Mouse (Mus musculus): ENCODE measurements at regions not wholly inside any gene's neighbourhood (a gene's known extent, or its start where the extent isn't known, plus 50 kb on each side); places are given as distances from the start of the nearest gene placed in this dataset.
A peak's percentile ranks its signal among the peaks of the same experiment; 100 is the strongest.
"Not testable (repeated sequence)": the region's sequence is repeated elsewhere in the genome, so short reads cannot be mapped to it uniquely, and the experiment has no call there.

- DNase-seq (ENCODE audit: low read depth, low spot score) = no peak
Measured at GRCm38 (mm10) chr8:103625166-103625890, 476.1 kb upstream of the Cdh5 start.

GRCm38 (mm10) chr8:103626446-103626845, 475.0 kb upstream of the Cdh5 start:
- DNase-seq (ENCODE audit: low read depth, low spot score) = no peak

DNA sequence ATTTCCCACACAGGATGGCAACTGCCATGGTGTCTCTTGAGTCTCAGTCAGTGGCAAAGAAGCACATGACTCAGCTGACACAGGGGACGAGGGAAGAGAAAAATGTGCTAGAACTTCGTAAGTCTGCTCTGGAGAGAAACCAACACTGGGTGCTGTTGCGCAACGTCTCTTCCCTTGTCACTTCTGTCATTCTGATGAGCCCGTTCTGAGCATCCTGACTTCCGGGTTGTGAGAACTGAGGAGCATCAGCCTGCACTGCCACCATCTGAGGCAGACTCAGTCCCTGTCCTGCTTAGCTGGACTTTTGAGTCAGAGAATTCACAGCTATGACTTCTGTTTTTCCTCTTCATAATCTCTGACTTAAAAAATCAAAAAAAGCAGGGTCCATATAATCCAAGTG, 468.9 kb upstream of the Cdh5 start:
- DNase-seq (ENCODE audit: low read depth, low spot score) = no peak

DNA sequence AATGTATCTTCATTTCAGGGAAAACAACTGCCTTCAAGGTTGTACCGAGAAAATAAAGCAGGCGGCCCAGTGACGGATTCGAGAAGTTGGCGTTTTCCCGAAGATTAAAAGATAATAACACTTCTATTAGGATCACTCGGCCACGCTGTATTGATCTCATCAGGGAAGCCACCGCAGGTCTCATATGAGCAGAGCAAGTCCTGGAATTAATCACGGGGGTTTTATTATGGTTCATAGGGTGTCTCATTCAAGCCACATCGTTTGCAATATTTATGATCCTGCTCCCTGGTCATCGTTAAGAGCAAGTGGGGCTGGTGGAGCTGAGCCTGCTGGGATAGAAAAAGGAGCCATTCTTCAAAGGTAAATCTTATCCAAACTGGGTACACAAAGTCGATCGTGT, 466.5 kb upstream of the Cdh5 start:
- DNase-seq (ENCODE audit: low read depth, low spot score) = no peak

DNA sequence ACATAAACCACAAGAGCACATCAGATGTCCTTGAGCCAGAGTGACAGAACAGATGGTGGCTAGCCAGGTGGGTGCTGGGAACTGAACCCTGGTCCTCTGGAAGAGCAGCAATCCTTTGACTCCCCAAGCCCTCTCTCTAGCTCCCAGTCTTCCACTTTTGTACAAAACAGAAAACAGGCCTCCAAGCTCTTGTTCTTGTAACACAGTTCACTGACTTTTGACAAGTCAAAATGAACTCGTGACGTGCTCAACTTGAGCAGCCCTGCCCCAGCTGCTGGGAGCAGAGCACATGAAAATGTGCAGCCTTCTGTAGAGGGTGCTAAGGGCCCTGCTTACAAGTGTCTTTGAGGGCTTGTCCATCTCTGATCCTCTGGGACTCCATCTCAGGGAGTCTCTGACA, 457.8 kb upstream of the Cdh5 start:
- no peak for DNase-seq (ENCODE audit: low read depth, low spot score)

GRCm38 (mm10) chr8:103644106-103644505, 457.3 kb upstream of the Cdh5 start:
- DNase-seq (ENCODE audit: low read depth, low spot score) = no peak

- no peak for DNase-seq (ENCODE audit: low read depth, low spot score)
Measured at GRCm38 (mm10) chr8:103644845-103645244, 456.6 kb upstream of the Cdh5 start.

DNA sequence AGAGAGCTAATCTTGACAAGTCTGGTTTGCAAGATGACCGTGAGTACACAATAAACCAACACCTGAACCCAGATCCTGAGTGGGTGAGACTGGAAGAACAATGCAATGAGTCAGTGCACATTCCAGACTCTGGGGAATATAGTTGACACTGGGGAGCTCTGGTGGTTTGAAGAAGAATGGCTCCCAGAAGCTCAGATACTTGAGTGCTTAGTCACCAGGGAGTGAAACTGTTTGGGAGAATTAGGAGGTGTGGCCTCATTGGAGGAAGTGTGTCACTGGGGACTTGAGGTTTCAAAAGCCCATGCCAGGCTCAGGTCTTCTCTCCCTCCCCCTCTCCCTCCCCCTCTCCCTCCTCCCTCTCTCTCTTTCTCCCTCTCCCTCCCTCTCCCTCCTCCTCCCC, 436.6 kb upstream of the Cdh5 start:
- no peak for DNase-seq (ENCODE audit: low read depth, low spot score)

- peak; percentile 53 for DNase-seq (ENCODE audit: low read depth, low spot score)
Measured at GRCm38 (mm10) chr8:103686233-103686632, 415.2 kb upstream of the Cdh5 start.

DNA sequence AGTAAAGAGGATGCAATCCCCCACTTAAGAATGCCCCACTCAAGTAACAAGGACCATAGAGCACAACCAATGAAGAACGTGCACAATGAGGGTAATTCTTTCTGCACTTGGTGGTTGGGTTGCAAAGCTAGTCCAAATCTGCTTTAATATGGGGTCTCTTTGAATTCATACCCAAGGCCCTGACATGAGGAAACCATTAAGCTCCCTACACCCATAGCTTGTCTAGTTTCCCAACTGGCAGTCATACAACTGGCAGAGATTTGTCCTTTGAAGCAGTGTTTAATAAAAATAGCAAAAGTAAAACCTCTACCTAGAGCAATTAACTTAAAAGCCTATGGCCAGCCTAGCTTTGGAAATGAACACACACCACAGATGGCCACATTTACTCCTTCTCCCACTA, 411.0 kb upstream of the Cdh5 start:
- DNase-seq (ENCODE audit: low read depth, low spot score) = no peak

DNA sequence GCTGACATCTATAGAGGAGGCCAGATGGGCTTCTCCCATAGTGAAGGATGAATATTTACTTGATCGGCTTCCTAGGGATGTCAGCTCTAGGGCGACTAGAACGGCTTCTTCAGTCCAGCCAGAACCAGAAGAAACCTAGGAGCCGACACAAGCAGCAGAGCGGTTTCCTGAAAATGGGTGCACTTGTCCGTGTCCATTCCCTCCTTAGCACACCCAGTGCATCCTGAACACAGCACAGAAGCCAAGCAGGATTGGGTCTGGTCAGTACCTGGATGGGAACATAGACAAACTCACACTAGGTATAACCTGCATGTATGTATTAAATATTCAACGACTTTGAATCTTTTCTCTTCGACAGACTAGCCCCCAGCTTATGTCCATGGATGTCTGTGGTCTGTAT, 407.9 kb upstream of the Cdh5 start:
- DNase-seq (ENCODE audit: low read depth, low spot score) = no peak

DNA sequence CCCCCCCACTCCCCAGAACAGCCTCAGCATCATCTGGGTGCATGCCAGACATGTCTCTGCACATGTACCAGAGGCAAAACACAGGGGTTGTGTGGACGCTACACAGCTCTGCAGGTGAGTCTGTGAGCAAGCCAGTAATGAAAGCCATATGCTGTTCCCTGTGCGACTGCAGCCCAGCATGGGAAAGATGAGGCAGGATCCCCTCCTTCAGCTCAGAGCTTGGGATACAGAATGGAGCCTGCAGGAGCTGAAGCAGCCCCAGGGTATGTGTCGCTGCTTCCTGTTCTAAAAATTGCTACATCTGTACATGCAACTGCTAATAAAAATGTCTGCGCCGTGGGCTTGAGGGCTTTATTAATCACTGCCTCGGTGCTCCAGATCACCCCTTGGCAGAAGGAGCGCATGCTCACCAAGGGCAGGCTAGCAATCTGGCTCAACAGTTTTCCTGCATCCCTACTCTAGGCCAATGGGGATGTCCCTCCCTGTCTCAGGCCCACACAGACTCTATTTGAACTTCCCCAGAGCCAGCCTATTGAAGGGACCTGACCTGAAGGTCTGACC, 407.0 kb upstream of the Cdh5 start:
- no peak for DNase-seq (ENCODE audit: low read depth, low spot score)

GRCm38 (mm10) chr8:103699016-103699520, 402.4 kb upstream of the Cdh5 start:
- DNase-seq (ENCODE audit: low read depth, low spot score) = no peak

GRCm38 (mm10) chr8:103702236-103702635, 399.2 kb upstream of the Cdh5 start:
- peak; percentile 44 for DNase-seq (ENCODE audit: low read depth, low spot score)

DNA sequence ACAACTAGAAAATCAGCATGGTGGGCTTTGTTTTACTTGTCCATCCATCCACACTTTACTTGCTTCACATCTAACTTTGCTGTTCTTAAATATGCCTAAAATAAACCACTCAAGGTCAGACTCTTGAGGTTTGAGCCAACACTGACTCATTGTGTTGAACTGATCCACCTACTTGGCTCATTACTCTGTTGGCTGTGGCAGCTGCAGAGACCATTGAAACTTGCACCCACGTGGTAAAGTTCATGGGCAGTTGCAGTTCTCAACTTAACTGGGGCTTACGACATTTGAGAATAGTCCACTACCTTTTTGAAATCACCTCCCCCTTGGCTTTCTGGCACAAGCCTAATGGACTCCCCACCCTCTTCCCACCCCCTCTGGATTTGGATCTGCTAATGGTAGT, 395.3 kb upstream of the Cdh5 start:
- DNase-seq (ENCODE audit: low read depth, low spot score) = no peak

- not testable (repeated sequence) for DNase-seq (ENCODE audit: low read depth, low spot score)
Measured at GRCm38 (mm10) chr8:103710871-103711270, 390.6 kb upstream of the Cdh5 start.

GRCm38 (mm10) chr8:103717723-103718122, 383.7 kb upstream of the Cdh5 start:
- no peak for DNase-seq (ENCODE audit: low read depth, low spot score)

GRCm38 (mm10) chr8:103733466-103733865, 368.0 kb upstream of the Cdh5 start:
- DNase-seq (ENCODE audit: low read depth, low spot score) = no peak

DNA sequence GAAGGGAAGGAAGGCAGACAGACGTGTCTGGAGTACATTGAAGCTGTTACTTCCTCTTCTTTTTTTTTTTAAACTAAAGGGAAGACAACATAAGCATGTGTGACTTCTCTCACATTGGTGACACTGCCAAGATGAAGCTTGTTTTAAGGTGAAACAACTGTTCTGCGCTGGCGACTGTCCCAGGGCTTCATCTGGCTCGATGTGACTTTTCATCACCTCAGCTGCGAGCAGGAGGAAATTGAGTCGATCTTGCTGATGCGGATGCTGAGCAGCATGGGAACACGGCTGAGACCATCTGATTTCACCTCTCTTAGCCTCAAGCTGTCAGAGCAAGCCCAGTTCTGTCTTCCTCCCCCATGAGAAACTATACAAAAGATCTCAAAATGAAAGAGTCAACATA, 363.1 kb upstream of the Cdh5 start:
- DNase-seq (ENCODE audit: low read depth, low spot score) = no peak

DNA sequence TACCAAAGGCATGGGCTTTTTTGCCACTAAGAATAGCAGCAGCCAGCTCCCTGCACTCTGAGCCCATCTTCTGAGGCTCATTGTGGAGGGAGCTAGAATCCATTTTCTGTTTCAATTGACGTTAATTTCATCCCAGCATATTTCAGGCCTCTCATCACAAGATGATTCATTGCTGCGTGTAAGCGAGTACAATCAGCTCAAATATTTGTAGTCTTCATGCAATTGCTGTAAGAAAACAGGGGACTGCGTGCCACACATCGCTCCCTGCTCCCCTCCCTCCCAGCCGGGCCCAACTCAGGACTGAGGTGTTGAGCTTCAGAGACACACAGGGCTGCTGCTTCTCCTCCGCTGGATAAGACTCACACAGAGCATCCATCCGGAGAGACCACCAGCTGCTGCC, 360.0 kb upstream of the Cdh5 start:
- DNase-seq (ENCODE audit: low read depth, low spot score) = no peak

DNA sequence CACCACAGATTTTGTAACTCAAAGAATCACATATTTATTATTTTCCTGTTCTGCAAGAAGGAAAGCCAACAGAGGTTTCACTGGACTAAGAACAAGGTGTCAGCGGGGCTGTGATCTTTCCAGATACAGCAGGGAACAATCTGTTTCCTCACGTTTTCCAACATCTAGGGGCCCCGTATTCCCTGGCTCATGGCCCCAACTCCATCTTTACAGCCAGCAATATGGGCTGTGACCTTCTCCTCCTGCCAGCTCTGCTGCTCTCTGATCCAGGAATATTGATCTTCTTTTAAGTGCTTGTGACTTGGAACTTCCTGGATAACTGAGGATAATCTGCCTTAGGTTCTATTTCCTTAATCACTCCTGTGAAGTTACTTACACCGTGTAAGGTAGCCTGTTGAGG, 352.7 kb upstream of the Cdh5 start:
- no peak for DNase-seq (ENCODE audit: low read depth, low spot score)

- DNase-seq (ENCODE audit: low read depth, low spot score) = no peak
Measured at GRCm38 (mm10) chr8:103750278-103751097, 350.9 kb upstream of the Cdh5 start.

GRCm38 (mm10) chr8:103751161-103751560, 350.3 kb upstream of the Cdh5 start:
- no peak for DNase-seq (ENCODE audit: low read depth, low spot score)
